In the genomic region with DNA sequence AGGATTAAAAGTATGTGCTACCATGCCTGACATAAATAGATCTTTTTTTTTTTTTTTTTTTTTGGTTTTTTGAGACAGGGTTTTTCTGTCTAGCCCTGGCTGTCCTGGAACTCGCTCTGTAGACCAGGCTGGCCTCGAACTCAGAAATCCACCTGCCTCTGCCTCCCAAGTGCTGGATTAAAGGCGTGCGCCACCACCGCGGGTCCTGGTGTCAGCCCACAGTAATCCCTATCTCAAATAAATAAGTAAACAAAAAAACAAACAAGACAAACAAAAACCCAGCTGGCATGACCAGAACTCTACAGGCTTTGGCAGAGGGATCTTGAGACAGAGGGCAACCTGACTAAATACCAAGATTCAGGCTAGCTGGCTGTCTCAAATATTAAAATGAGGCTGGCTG, we compare ENCODE assay signal across 8 mouse cellular contexts. TPM values are rescaled to one million over a fixed set of nuclear protein-coding genes. Genes with fewer than 3 reads are reported as not detected.
DNase-seq lines count a peak whose midpoint lies in the region; ATAC-seq and TF ChIP-seq lines count a peak whose summit lies in the region.
"Not testable (repeated sequence)": the region's sequence is repeated elsewhere in the genome, so short reads cannot be mapped to it uniquely, and the experiment has no call there.

Shmt1 (minus strand) TSS at position 101 of the 400 bp plus-strand sequence.

- WGBS in forebrain, embryonic 14.5 days: 29% methylated on average over 6 of the region's 6 CpGs
- 28% methylated on average over 6 of the region's 6 CpGs for WGBS in heart, embryonic 13.5 days
- WGBS in intestine, embryonic 14.5 days: 18% methylated on average over 6 of the region's 6 CpGs
- 32% methylated on average over 6 of the region's 6 CpGs for WGBS in limb, embryonic 15.5 days
- 33% methylated on average over 6 of the region's 6 CpGs for WGBS in midbrain, embryonic 10.5 days
- 19% methylated on average over 6 of the region's 6 CpGs for WGBS in stomach, embryonic 14.5 days

- peak within 1 kb of the TSS; percentile 22 for H3K27ac ChIP-seq in ES-Bruce4 (ENCODE audit: insufficient read depth, low read length)
- not testable (repeated sequence) for H3K27ac ChIP-seq in bone marrow macrophage, adult 2 months (ENCODE audit: insufficient read depth, low read depth, low read length); forebrain, embryonic 14.5 days (ENCODE audit: low read depth, low read length); heart, embryonic 13.5 days (replicated peaks)
- H3K27ac ChIP-seq in intestine, embryonic 14.5 days (ENCODE audit: low read depth): peak within 1 kb of the TSS; percentile 48
- H3K27ac ChIP-seq in limb, embryonic 15.5 days: peak within 1 kb of the TSS; percentile 4; the same call in 1 of the 2 replicates
- peak within 1 kb of the TSS; percentile 83 for H3K27ac ChIP-seq in midbrain, embryonic 10.5 days (replicated peaks)
- H3K27ac ChIP-seq in stomach, embryonic 14.5 days (ENCODE audit: low read length): peak within 1 kb of the TSS; percentile 61

- H3K27me3 ChIP-seq in ES-Bruce4 (ENCODE audit: control insufficient read depth, insufficient read depth, low read length, poor library complexity, severe bottlenecking); forebrain, embryonic 14.5 days (replicated peaks; ENCODE audit: control insufficient read depth, insufficient read depth, low read length); heart, embryonic 13.5 days (replicated peaks); intestine, embryonic 14.5 days (replicated peaks; ENCODE audit: control insufficient read depth, insufficient read depth, low read length); limb, embryonic 15.5 days; midbrain, embryonic 10.5 days (ENCODE audit: low read depth, poor library complexity, severe bottlenecking); stomach, embryonic 14.5 days (ENCODE audit: control insufficient read depth, insufficient read depth, low read length): not testable (repeated sequence)

- not testable (repeated sequence) for DNase-seq in forebrain, embryonic 14.5 days (ENCODE audit: low spot score); intestine, embryonic 14.5 days (ENCODE audit: low spot score); midbrain, embryonic 10.5 days (ENCODE audit: low spot score)

- H3K4me1 ChIP-seq in ES-Bruce4 (ENCODE audit: control insufficient read depth, insufficient read depth, low read length); forebrain, embryonic 14.5 days (ENCODE audit: control insufficient read depth, insufficient read depth, low read length): not testable (repeated sequence)
- H3K4me1 ChIP-seq in bone marrow macrophage, adult 2 months (ENCODE audit: control insufficient read depth, insufficient read depth, low read length): peaks cover 22% of the 10 kb centered on the region
- H3K4me1 ChIP-seq in heart, embryonic 13.5 days: peaks cover 30% of the 10 kb centered on the region
- H3K4me1 ChIP-seq in intestine, embryonic 14.5 days (replicated peaks; ENCODE audit: control insufficient read depth, insufficient read depth, low read length): peaks cover 17% of the 10 kb centered on the region
- peaks cover 20% of the 10 kb centered on the region for H3K4me1 ChIP-seq in limb, embryonic 15.5 days
- peaks cover 36% of the 10 kb centered on the region for H3K4me1 ChIP-seq in midbrain, embryonic 10.5 days
- H3K4me1 ChIP-seq in stomach, embryonic 14.5 days (ENCODE audit: control insufficient read depth, insufficient read depth, low read length): peaks cover 20% of the 10 kb centered on the region; the same call in 1 of the 2 replicates

- peak within 1 kb of the TSS; percentile 50 for H3K9ac ChIP-seq in ES-Bruce4 (ENCODE audit: low read depth, poor library complexity, severe bottlenecking)
- H3K9ac ChIP-seq in forebrain, embryonic 14.5 days (ENCODE audit: low read length): peak within 1 kb of the TSS; percentile 47
- peak within 1 kb of the TSS; percentile 72 for H3K9ac ChIP-seq in heart, embryonic 13.5 days
- peak within 1 kb of the TSS; percentile 38 for H3K9ac ChIP-seq in intestine, embryonic 14.5 days (ENCODE audit: low read length)
- not testable (repeated sequence) for H3K9ac ChIP-seq in limb, embryonic 15.5 days
- peak within 1 kb of the TSS; percentile 12; the same call in 1 of the 2 replicates for H3K9ac ChIP-seq in stomach, embryonic 14.5 days (replicated peaks; ENCODE audit: low read depth, low read length)

- TF ChIP-seq POLR2A in ES-Bruce4 (IDR thresholded peaks at IDR 0.05; ENCODE audit: insufficient read depth, low read length); bone marrow macrophage, adult 2 months (IDR thresholded peaks at IDR 0.05; ENCODE audit: borderline replicate concordance, low read depth, low read length): not testable (repeated sequence)

- TF ChIP-seq EP300 in ES-Bruce4 (IDR thresholded peaks at IDR 0.05; ENCODE audit: insufficient read depth, low read depth, low read length): not testable (repeated sequence)

- H3K9me3 ChIP-seq in ES-Bruce4 (replicated peaks; ENCODE audit: control insufficient read depth, insufficient read depth, low read length, poor library complexity, severe bottlenecking); forebrain, embryonic 14.5 days (replicated peaks; ENCODE audit: control insufficient read depth, low read length); heart, embryonic 13.5 days; intestine, embryonic 14.5 days (ENCODE audit: control insufficient read depth, low read length); limb, embryonic 15.5 days; midbrain, embryonic 10.5 days (replicated peaks); stomach, embryonic 14.5 days (ENCODE audit: control insufficient read depth, low read depth, low read length): not testable (repeated sequence)

- not testable (repeated sequence) for H3K36me3 ChIP-seq in ES-Bruce4 (ENCODE audit: control insufficient read depth, insufficient read depth, low read length, poor library complexity, severe bottlenecking); forebrain, embryonic 14.5 days (ENCODE audit: control insufficient read depth, insufficient read depth, low read length); heart, embryonic 13.5 days; intestine, embryonic 14.5 days (ENCODE audit: control insufficient read depth, insufficient read depth, low read length); limb, embryonic 15.5 days; midbrain, embryonic 10.5 days; stomach, embryonic 14.5 days (ENCODE audit: control insufficient read depth, insufficient read depth, low read length)

- not testable (repeated sequence) for ATAC-seq in forebrain, embryonic 14.5 days; heart, embryonic 13.5 days (ENCODE audit: extremely low read depth, insufficient number of reproducible peaks, low FRiP score, low TSS enrichment); intestine, embryonic 14.5 days (replicated peaks; ENCODE audit: low FRiP score, low TSS enrichment, low read depth); limb, embryonic 15.5 days (ENCODE audit: insufficient number of reproducible peaks, low FRiP score, low TSS enrichment, low read depth); stomach, embryonic 14.5 days (ENCODE audit: insufficient number of reproducible peaks, insufficient read depth, low FRiP score, low read depth)

- H3K4me3 ChIP-seq in ES-Bruce4 (ENCODE audit: low read depth, low read length): peak within 1 kb of the TSS; percentile 76
- H3K4me3 ChIP-seq in bone marrow macrophage, adult 2 months (ENCODE audit: insufficient read depth, low read length): peak within 1 kb of the TSS; percentile 70
- H3K4me3 ChIP-seq in forebrain, embryonic 14.5 days (ENCODE audit: low read depth, low read length): peak within 1 kb of the TSS; percentile 41
- H3K4me3 ChIP-seq in heart, embryonic 13.5 days: peak within 1 kb of the TSS; percentile 52
- H3K4me3 ChIP-seq in intestine, embryonic 14.5 days (ENCODE audit: low read depth, low read length): peak within 1 kb of the TSS; percentile 44
- H3K4me3 ChIP-seq in limb, embryonic 15.5 days: peak within 1 kb of the TSS; percentile 47
- H3K4me3 ChIP-seq in midbrain, embryonic 10.5 days: peak within 1 kb of the TSS; percentile 63
- H3K4me3 ChIP-seq in stomach, embryonic 14.5 days (ENCODE audit: low read depth, low read length): peak within 1 kb of the TSS; percentile 44

- H3K4me2 ChIP-seq in forebrain, embryonic 14.5 days (ENCODE audit: low read length): peak within 1 kb of the TSS; percentile 75
- H3K4me2 ChIP-seq in heart, embryonic 13.5 days: peak within 1 kb of the TSS; percentile 72
- H3K4me2 ChIP-seq in intestine, embryonic 14.5 days (ENCODE audit: low read length): peak within 1 kb of the TSS; percentile 66
- H3K4me2 ChIP-seq in limb, embryonic 15.5 days: peak within 1 kb of the TSS; percentile 84
- peak within 1 kb of the TSS; percentile 72 for H3K4me2 ChIP-seq in stomach, embryonic 14.5 days (replicated peaks; ENCODE audit: low read depth, low read length)

- not testable (repeated sequence) for TF ChIP-seq CTCF in ES-Bruce4 (IDR thresholded peaks at IDR 0.05; ENCODE audit: low read depth, low read length); bone marrow macrophage, adult 2 months (IDR thresholded peaks at IDR 0.05; ENCODE audit: low read depth, low read length)

RNA-seq across cellular contexts. Expression of gene Shmt1, which starts in this region (rescaled TPM):
- 99.2 and 113 TPM in 2 replicates for polyA plus RNA-seq in ES-Bruce4 (2011; ENCODE audit: insufficient read depth, insufficient read length, low read depth, missing spikeins)
- 1.4 and 4.9 TPM in 2 replicates for polyA plus RNA-seq in bone marrow macrophage, adult 2 months (2012; ENCODE audit: insufficient read depth, insufficient read length, missing spikeins)
- polyA plus RNA-seq in forebrain, embryonic 14.5 days (2014; fragmentation: Nextera tagmentation; extraction: Ambion mirVana): 12.0 and 17.3 TPM in 2 replicates
- polyA plus RNA-seq in heart, embryonic 13.5 days (2015; fragmentation: Nextera tagmentation; extraction: Ambion mirVana): 40.4 and 42.8 TPM in 2 replicates
- polyA plus RNA-seq in intestine, embryonic 14.5 days (2014; fragmentation: Nextera tagmentation; extraction: Ambion mirVana): 94.7 and 102 TPM in 2 replicates
- 39.7 and 53.2 TPM in 2 replicates for polyA plus RNA-seq in limb, embryonic 15.5 days (2015; fragmentation: Nextera tagmentation; extraction: Ambion mirVana)
- 75.3 and 86.3 TPM in 2 replicates for polyA plus RNA-seq in midbrain, embryonic 10.5 days (2016; fragmentation: Nextera tagmentation; extraction: Ambion mirVana)
- 65.1 and 66.8 TPM in 2 replicates for polyA plus RNA-seq in stomach, embryonic 14.5 days (2014; fragmentation: Nextera tagmentation; extraction: Ambion mirVana)
